Mouse (Mus musculus): Measurements from ENCODE around the gene Atp1a2.

DNA sequence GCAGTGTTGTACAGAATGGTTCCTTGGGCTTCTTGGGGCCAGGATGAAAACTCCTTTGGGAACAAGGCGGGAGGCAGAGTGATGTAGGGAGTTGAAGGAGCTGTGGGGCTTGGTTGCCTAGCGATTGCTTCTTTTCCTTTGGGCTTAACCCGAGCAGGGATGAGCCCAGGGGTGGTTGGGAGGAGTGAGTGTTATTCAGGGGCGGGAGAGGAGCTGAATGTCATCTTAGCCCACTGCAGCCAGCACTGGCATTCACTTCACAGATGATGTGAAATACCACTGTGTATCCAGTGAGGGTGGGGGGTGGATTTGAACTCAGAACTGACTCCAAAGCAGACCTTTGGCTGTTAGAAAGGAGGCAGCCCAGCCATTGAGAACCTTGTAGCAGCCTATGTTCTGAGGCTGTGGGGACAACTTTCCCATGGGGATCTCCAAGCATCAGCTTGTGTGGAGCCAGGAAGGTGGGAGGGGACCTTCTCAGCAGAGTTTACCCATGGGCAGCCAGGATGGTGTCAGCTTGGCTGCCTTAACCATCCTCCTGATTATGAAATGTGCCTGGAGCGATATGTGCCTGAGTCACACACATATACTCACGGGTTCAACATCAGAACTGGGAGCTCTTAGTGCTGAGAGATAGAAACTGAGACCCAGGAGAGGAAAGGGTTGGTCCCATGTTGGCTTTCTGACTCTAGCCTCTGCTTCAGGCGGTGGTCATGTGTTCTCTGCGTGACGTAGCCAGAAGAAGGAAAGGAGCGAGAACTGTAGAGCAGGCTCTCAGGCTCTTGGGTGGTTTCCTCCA, 15.9 kb upstream of the Atp1a2 start:
- TF ChIP-seq ZC3H11A (IDR thresholded peaks at IDR 0.05; ENCODE audit: borderline replicate concordance, low read depth, low read length) (no peak), HCFC1 (IDR thresholded peaks at IDR 0.05; ENCODE audit: borderline replicate concordance, insufficient read depth, low read length) (no peak), CHD2 (IDR thresholded peaks at IDR 0.05; ENCODE audit: low read depth, low read length) (no peak)

Data from ES-E14 (cell line).